Mouse (Mus musculus) kidney, adult 9 months (tissue): Measurements from ENCODE around the gene Ptprn2.
A peak's percentile ranks its signal among the peaks of the same experiment; 100 is the strongest.
"Not testable (repeated sequence)": the region's sequence is repeated elsewhere in the genome, so short reads cannot be mapped to it uniquely, and the experiment has no call there.

Experiments used
- DNase-seq: peaks from one replicate; pipeline ENCODE4 v3.0.0; 2022

Gene Ptprn2

GRCm38 (mm10) chr12:116485591-116486403 lies at the start of gene Ptprn2:
Ptprn2 (plus strand) TSS chr12:116485720.
- peak; percentile 33 for DNase-seq

- no peak for DNase-seq
These were observed 49.4 kb upstream of the Ptprn2 start for GRCm38 (mm10) chr12:116436125-116436524.

GRCm38 (mm10) chr12:116438591-116438990 lies 46.9 kb upstream of the Ptprn2 start:
- DNase-seq = peak; percentile 61

GRCm38 (mm10) chr12:116442184-116442583 lies 43.3 kb upstream of the Ptprn2 start:
- no peak for DNase-seq

- DNase-seq = peak; percentile 71
These were observed 36.0 kb upstream of the Ptprn2 start for GRCm38 (mm10) chr12:116449536-116449935.

GRCm38 (mm10) chr12:116460379-116461065 lies 25.0 kb upstream of the Ptprn2 start:
- DNase-seq = no peak

GRCm38 (mm10) chr12:116467030-116467429 lies 18.5 kb upstream of the Ptprn2 start:
- DNase-seq = no peak

GRCm38 (mm10) chr12:116468348-116468747 lies 17.2 kb upstream of the Ptprn2 start:
- no peak for DNase-seq

GRCm38 (mm10) chr12:116469096-116469495 lies 16.4 kb upstream of the Ptprn2 start:
- DNase-seq = no peak

GRCm38 (mm10) chr12:116473264-116473663 lies 12.3 kb upstream of the Ptprn2 start:
- DNase-seq = no peak

- DNase-seq = no peak
These were observed 11.8 kb upstream of the Ptprn2 start for GRCm38 (mm10) chr12:116473761-116474160.

GRCm38 (mm10) chr12:116474676-116475075 lies 10.8 kb upstream of the Ptprn2 start:
- DNase-seq = no peak

GRCm38 (mm10) chr12:116478771-116479170 lies 6.7 kb upstream of the Ptprn2 start:
- DNase-seq = no peak

- DNase-seq = no peak
These were observed 3.6 kb upstream of the Ptprn2 start for GRCm38 (mm10) chr12:116481921-116482320.

- DNase-seq = no peak
These were observed 1.9 kb upstream of the Ptprn2 start for GRCm38 (mm10) chr12:116483581-116483980.

- no peak for DNase-seq
These were observed 529 bp upstream of the Ptprn2 start for GRCm38 (mm10) chr12:116484991-116485390.

GRCm38 (mm10) chr12:116486404-116486730 lies 847 bp downstream of the Ptprn2 start:
- no peak for DNase-seq

- DNase-seq = no peak
These were observed 3.3 kb downstream of the Ptprn2 start for GRCm38 (mm10) chr12:116488836-116489235.

GRCm38 (mm10) chr12:116490575-116491356 lies 5.2 kb downstream of the Ptprn2 start:
- DNase-seq = no peak

- DNase-seq = no peak
These were observed 13.1 kb downstream of the Ptprn2 start for GRCm38 (mm10) chr12:116498666-116499065.

- DNase-seq = no peak
These were observed 15.1 kb downstream of the Ptprn2 start for GRCm38 (mm10) chr12:116500652-116501051.

GRCm38 (mm10) chr12:116512482-116512881 lies 27.0 kb downstream of the Ptprn2 start:
- no peak for DNase-seq

GRCm38 (mm10) chr12:116513788-116514187 lies 28.3 kb downstream of the Ptprn2 start:
- not testable (repeated sequence) for DNase-seq

- no peak for DNase-seq
These were observed 30.3 kb downstream of the Ptprn2 start for GRCm38 (mm10) chr12:116515824-116516223.
